Mouse (Mus musculus) R1 (cell line): Measurements from ENCODE around the gene Mndal.
"Not testable (repeated sequence)": the region's sequence is repeated elsewhere in the genome, so short reads cannot be mapped to it uniquely, and the experiment has no call there.

Experiments used
- DNase-seq: peaks from one replicate; pipeline ENCODE4 v3.0.0-alpha.2; 2018; ENCODE audit warnings: low read depth, low spot score

Mndal gene

GRCm38 (mm10) chr1:173889741-173890140 lies 52.5 kb downstream of the Mndal start:
- not testable (repeated sequence) for DNase-seq

DNA sequence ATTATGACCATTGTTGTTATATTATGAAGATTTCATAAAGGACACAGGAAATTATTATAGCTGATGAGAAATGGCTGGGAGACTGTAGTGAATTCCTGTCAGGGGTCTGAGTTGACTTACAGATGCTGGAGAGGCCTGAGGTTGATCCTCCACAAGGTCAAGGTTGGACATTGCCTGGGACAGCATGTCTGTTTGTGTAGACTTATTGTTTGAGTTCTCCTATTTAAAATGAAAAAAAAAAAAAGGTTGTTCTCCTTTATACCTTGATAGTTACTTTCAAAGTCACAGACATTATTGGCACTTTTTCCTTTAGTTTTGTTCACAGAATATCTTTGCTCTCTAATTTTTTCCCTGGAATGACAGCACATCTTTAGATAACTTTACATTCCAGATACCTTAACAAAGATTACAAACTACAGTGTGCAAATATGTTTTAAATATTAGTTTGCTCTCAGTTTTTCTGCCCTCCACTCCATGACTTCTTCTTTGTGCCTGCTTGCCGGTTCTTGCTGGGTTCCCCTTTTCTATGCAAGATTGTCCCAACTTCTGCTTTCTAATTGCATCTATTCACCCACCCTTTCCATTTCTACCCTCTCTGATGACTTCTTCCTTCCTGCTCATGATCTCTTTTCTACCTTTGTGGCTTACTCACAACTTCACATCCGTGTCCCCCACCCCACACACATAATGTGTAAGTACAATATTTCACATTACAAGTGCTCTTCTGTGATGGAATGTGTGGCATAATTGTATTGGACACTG lies 55.1 kb downstream of the Mndal start:
- DNase-seq: not testable (repeated sequence)

DNA sequence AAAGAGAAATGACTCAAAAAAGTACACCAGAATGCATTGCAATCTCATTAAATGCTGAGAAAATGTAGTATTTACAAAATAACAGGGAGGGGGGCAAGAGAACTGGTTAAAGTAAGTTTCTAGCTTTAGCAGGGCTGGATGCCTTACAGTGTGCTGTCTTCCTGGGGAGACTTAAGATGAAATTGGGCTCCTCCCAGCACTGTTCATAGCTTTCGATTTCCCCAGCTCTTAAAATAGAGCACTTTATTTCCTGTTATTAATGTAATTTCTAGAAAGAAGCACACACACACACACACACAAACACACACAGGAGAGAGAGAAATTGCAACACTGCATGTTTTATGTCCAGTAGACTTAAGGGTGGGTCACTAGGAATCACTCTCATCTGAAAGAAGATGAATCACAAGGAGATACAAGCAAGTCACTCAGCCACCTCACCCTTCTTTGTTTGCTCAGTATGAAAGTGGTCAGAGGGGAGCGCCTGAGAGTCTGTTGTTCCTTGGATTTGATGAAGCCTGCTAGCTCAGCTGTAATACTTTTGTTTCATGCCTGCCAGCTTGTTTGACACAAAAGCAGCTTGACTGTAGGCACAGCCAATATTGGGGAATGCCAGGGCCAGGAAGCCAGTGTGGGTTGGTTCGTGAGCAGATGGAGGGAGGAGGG lies 62.2 kb downstream of the Mndal start:
- DNase-seq: not testable (repeated sequence)

- not testable (repeated sequence) for DNase-seq
Observed at GRCm38 (mm10) chr1:173879225-173879987, 62.9 kb downstream of the Mndal start.

DNA sequence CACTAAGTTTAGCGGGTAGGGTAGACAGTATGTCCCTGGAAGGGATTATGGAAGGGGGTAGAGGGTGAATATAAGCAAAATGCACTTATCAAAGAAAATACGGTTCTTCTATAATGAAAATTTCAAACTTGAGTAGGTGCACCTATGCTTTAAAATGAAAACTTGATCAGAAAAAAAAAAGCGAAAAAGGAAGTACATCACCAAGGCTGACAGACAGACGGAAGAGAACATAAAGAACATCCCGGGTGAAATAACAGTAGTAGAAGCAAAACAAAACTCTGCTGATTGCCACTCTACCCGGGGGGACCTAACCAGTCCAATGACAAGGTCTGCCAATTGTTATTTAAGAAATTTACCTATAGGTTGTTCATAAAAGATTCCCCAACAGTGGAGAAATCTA lies 64.0 kb downstream of the Mndal start:
- DNase-seq: not testable (repeated sequence)

- not testable (repeated sequence) for DNase-seq
Observed at GRCm38 (mm10) chr1:173877125-173877524, 65.2 kb downstream of the Mndal start.

DNA sequence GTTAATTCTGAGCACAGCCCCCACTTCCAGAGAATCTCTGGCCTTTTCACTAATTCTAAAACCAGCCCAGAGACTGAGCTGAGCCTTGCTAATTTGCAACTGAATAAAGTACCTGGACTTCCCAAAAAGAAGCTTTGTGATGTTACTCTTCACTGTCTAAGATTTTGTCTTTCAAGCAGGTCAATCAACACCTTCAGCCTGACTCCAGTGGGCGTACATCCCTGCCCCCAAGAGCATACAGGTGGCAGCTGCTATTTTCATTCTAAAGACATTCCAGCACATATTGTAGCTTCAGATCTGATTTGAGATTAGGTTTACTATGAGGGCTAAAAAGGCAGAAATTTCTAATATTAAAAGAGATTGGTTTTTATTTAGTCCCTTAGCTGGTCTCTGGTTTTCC lies 73.7 kb downstream of the Mndal start:
- DNase-seq: peak; percentile 67

- DNase-seq: no peak
Observed at GRCm38 (mm10) chr1:173866504-173866903, 75.8 kb downstream of the Mndal start.

DNA sequence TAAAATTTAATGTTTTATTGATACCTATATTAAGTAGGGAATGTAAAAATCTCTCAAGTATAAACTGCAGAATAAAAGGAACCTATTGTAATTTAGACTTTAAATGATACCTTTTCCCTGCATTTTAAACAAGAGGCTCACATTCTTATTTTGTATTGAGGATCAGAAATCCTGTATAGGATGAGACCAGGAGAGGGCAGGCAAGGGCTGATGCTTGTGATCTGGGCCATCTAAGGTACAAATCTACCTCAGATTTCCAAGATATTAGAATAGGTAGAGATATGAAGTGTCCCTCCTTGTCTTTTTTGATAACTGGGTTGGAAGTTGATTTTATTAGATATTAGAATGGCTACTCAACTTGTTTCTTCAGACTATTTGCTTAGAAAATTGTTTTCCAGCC lies 88.6 kb downstream of the Mndal start:
- not testable (repeated sequence) for DNase-seq

GRCm38 (mm10) chr1:173852853-173853252 lies 89.4 kb downstream of the Mndal start:
- DNase-seq: not testable (repeated sequence)

DNA sequence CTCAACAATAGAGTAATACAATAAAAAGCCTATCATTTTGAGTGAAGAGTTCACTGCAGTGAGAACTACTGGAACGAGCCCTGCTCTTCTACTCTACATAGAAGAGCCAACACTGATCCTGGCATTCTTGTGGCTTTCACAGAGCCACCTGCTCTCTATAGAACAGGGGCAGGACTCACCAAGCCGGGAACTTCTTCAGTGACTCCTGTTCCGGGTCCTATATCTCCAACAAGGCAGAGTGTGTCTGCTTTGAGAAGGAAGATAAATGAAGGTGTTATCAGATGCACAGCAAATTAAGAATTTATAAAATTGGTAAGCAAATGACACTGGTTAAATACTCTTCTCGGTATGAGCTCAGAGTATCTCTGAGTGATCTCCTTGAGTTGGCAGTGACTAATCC lies 96.1 kb downstream of the Mndal start:
- DNase-seq: not testable (repeated sequence)

DNA sequence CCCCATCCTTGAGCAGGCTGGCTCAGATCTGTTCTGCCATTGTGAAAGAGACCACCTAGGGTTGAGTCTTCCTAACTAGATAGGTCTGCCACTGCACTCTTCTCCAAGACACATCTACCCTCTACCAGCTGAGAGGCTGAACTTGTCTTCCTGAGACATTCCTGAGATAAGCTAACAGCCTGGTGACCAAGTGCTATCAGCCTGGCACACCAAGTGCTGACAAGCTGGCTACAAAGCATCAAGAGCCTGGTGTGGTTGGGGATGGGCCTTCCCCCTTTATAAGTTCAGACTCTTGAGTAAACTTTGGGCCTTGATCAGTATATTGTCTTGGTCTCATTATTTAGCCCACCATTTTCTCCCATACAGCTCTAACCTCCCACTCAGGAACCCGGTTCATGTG lies 97.5 kb downstream of the Mndal start:
- no peak for DNase-seq

- not testable (repeated sequence) for DNase-seq
Observed at GRCm38 (mm10) chr1:173821481-173821803, 120.8 kb downstream of the Mndal start.

GRCm38 (mm10) chr1:173820794-173821480 lies 121.4 kb downstream of the Mndal start:
- not testable (repeated sequence) for DNase-seq

DNA sequence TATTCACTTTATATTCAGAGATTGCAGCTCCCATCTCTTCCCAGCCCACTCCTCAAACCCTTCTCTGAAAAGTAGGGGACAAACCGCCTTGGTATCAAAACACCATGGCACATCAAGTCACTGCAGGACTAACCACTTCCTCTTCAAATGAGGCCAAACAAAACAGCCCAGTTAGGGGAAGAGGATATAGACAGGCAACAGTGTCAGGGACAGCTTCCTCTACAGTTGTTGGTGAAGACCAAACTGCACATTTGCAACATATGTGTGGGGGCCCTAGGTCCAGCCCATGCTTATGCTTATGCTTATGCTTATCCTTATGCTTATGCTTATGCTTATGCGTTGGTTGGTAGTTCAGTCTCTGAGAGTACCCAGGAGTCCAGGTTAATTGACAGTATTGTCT lies 133.0 kb downstream of the Mndal start:
- DNase-seq: not testable (repeated sequence)

- not testable (repeated sequence) for DNase-seq
Observed at GRCm38 (mm10) chr1:173802689-173803281, 139.5 kb downstream of the Mndal start.

DNA sequence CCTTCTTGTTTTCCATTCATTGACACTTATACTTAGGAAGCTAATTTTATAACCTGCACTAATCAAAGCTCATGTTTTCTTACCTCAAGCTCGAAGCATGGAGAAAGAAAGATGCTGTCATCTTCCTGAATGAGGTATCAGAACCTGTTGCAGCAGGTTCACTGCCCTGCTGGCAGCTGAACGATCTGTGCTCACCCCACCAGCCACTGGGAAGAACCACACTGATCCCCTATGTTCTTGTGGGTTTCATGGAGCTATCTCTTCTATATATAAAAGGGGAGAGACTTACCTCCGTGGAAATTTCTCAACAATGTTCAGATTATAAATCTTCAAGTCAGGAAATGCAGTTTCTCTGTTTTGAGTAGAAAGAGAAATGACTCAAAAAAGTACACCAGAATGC lies 140.1 kb downstream of the Mndal start:
- DNase-seq: not testable (repeated sequence)

DNA sequence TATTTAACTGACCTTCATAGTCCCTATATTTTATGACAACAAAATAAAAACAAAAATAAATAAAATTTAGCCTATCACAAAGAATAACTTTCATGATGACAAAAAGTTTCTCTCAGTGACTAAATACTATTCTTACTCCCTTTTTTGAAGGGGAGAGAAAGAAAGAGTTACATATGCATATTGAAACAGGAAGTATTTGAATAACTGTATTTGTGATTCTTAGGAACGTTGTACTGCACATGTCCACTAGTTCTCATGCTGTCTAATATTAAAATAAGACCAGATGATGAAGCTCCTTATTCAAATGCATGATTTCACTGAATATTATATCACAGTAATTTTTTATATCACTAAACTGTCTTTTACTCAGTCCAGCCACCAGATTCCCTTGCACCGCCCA lies 140.5 kb downstream of the Mndal start:
- not testable (repeated sequence) for DNase-seq
